Mouse (Mus musculus) midbrain, embryonic 10.5 days (tissue): Measurements from ENCODE around the gene Ifitm5. TPM values are rescaled to one million over a fixed set of nuclear protein-coding genes. Genes with fewer than 3 reads are reported as not detected.

ENCODE experiments used
- DNase-seq: peaks from one replicate; pipeline ENCODE4 v3.0.0-alpha.2; 2017; ENCODE audit warnings: low spot score
- H3K27ac ChIP-seq: fragments of 300-500 bp; sonication (generic); replicated peaks from 2 replicates; pipeline ENCODE4 v1.5.1; 2016; ENCODE audit warnings: mild to moderate bottlenecking
- H3K27me3 ChIP-seq: fragments of 300-500 bp; sonication (generic); 2 replicates; pipeline ENCODE4 v1.6.1; 2016; ENCODE audit warnings: low read depth, mild to moderate bottlenecking; ENCODE audit not compliant: poor library complexity, severe bottlenecking
- H3K36me3 ChIP-seq: fragments of 300-500 bp; sonication (generic); 2 replicates; pipeline ENCODE4 v1.6.1; 2016; ENCODE audit warnings: mild to moderate bottlenecking, moderate library complexity
- H3K4me1 ChIP-seq: fragments of 300-500 bp; sonication (generic); 2 replicates; pipeline ENCODE4 v1.6.1; 2016
- H3K4me3 ChIP-seq: fragments of 300-500 bp; sonication (generic); 2 replicates; pipeline ENCODE4 v1.5.1; 2016; ENCODE audit warnings: mild to moderate bottlenecking, moderate library complexity
- H3K9me3 ChIP-seq: fragments of 300-500 bp; sonication (generic); replicated peaks from 2 replicates; pipeline ENCODE4 v1.6.1; 2016; ENCODE audit warnings: mild to moderate bottlenecking
- WGBS: fragments of 180-500 bp; shearing (Covaris S2); methylation state at CpG from one replicate; pipeline ENCODE4 v1.1.7; 2016; 5-methylcytosine and 5-hydroxymethylcytosine counted together
- polyA plus RNA-seq: library from polyadenylated mRNA; unstranded; fragments of >200 nt; fragmentation: Nextera tagmentation; extraction: Ambion mirVana; gene quantifications from 2 replicates; pipeline ENCODE4 v1.2.1, GENCODE M21; 2016

Ifitm5 gene
- polyA plus RNA-seq, 1 experiment from 2014 or later: 1.2 TPM

- 0 out of 2 replicates have a peak, but pooled peaks cover 3% of the 10 kb centered on the region for H3K27me3 ChIP-seq
- H3K9me3 ChIP-seq: no peaks in the 10 kb centered on the region
- H3K27ac ChIP-seq: no peak overlapping the region
- H3K4me3 ChIP-seq: no peak overlapping the region
- 92% methylated on average over 5 of the region's 5 CpGs for WGBS
- no peak for DNase-seq
- H3K36me3 ChIP-seq: peaks cover 45% of the 10 kb centered on the region
- H3K4me1 ChIP-seq: peaks cover 25% of the 10 kb centered on the region
Observed at GRCm38 (mm10) chr7:140945247-140945646, 4.8 kb downstream of the Ifitm5 start.

GRCm38 (mm10) chr7:140944236-140944635 lies 5.9 kb downstream of the Ifitm5 start:
- H3K27ac ChIP-seq: no peak overlapping the region
- H3K27me3 ChIP-seq: 0 out of 2 replicates have a peak, but pooled peaks cover 9% of the 10 kb centered on the region
- no peak overlapping the region for H3K4me3 ChIP-seq
- no peak for DNase-seq
- H3K36me3 ChIP-seq: peaks cover 42% of the 10 kb centered on the region
- H3K9me3 ChIP-seq: no peaks in the 10 kb centered on the region
- H3K4me1 ChIP-seq: peaks cover 30% of the 10 kb centered on the region
- WGBS: 91% methylated on average over 7 of the region's 7 CpGs

- Histone ChIP-seq H3K9me3 (no peaks in the 10 kb centered on the region), H3K4me3 (no peak overlapping the region), H3K27me3 (0 out of 2 replicates have a peak, but pooled peaks cover 13% of the 10 kb centered on the region), H3K4me1 (peaks cover 32% of the 10 kb centered on the region), H3K27ac (peak overlapping the region; percentile 9; the same call in 1 of the 2 replicates), H3K36me3 (peaks cover 34% of the 10 kb centered on the region)
- 93% methylated on average over 4 of the region's 4 CpGs for WGBS
- no peak for DNase-seq
Observed at GRCm38 (mm10) chr7:140943356-140943755, 6.7 kb downstream of the Ifitm5 start.

GRCm38 (mm10) chr7:140942811-140943210 lies 7.3 kb downstream of the Ifitm5 start:
- H3K27ac ChIP-seq: peak overlapping the region; percentile 9; the same call in 1 of the 2 replicates
- peaks cover 29% of the 10 kb centered on the region for H3K36me3 ChIP-seq
- DNase-seq: no peak
- 89% methylated on average over 10 of the region's 10 CpGs for WGBS
- 0 out of 2 replicates have a peak, but pooled peaks cover 13% of the 10 kb centered on the region for H3K27me3 ChIP-seq
- H3K4me3 ChIP-seq: 0 out of 2 replicates have a peak overlapping the region, but pooled peaks have one; percentile 4
- H3K9me3 ChIP-seq: no peaks in the 10 kb centered on the region
- H3K4me1 ChIP-seq: peaks cover 32% of the 10 kb centered on the region

GRCm38 (mm10) chr7:140942341-140942740 lies 7.8 kb downstream of the Ifitm5 start:
- 68% methylated on average over 9 of the region's 9 CpGs for WGBS
- no peak for DNase-seq

GRCm38 (mm10) chr7:140941222-140942051 lies 8.7 kb downstream of the Ifitm5 start, which contains the start of gene Pgghg:
Gene Pgghg (plus strand): TSS chr7:140941391.
- 0 out of 2 replicates have a peak, but pooled peaks cover 13% of the 10 kb centered on the region for H3K27me3 ChIP-seq
- H3K27ac ChIP-seq: peak within 1 kb of the TSS; percentile 90
- peaks cover 16% of the 10 kb centered on the region for H3K36me3 ChIP-seq
- H3K4me1 ChIP-seq: peaks cover 32% of the 10 kb centered on the region
- 3% methylated on average over 33 of the region's 33 CpGs for WGBS
- H3K9me3 ChIP-seq: no peaks in the 10 kb centered on the region
- H3K4me3 ChIP-seq: peak within 1 kb of the TSS; percentile 65
- peak; percentile 90 for DNase-seq

More at GRCm38 (mm10) chr7:140942341-140942740, 7.8 kb downstream of the Ifitm5 start:
- Histone ChIP-seq H3K4me1 (peaks cover 32% of the 10 kb centered on the region), H3K4me3 (peak overlapping the region; percentile 65), H3K9me3 (no peaks in the 10 kb centered on the region), H3K36me3 (peaks cover 25% of the 10 kb centered on the region), H3K27ac (peak overlapping the region; percentile 90), H3K27me3 (0 out of 2 replicates have a peak, but pooled peaks cover 13% of the 10 kb centered on the region)

- 8% methylated on average over 8 of the region's 8 CpGs for WGBS
- peaks cover under 1% of the 10 kb centered on the region; the same call in 1 of the 2 replicates for H3K36me3 ChIP-seq
- peak; percentile 45 for DNase-seq
- H3K4me3 ChIP-seq: peak overlapping the region; percentile 20; the same call in 1 of the 2 replicates
- 0 out of 2 replicates have a peak overlapping the region, but pooled peaks have one; percentile 23 for H3K27ac ChIP-seq
- peaks cover 32% of the 10 kb centered on the region for H3K4me1 ChIP-seq
- H3K9me3 ChIP-seq: no peaks in the 10 kb centered on the region
- peaks cover 16% of the 10 kb centered on the region; the same call in 1 of the 2 replicates for H3K27me3 ChIP-seq
Observed at GRCm38 (mm10) chr7:140939669-140940171, 10.4 kb downstream of the Ifitm5 start.

- H3K4me1 ChIP-seq: peaks cover 32% of the 10 kb centered on the region
- peaks cover 16% of the 10 kb centered on the region; the same call in 1 of the 2 replicates for H3K27me3 ChIP-seq
- H3K9me3 ChIP-seq: no peaks in the 10 kb centered on the region
- H3K4me3 ChIP-seq: no peak overlapping the region
- DNase-seq: no peak
- H3K27ac ChIP-seq: no peak overlapping the region
- H3K36me3 ChIP-seq: no peaks in the 10 kb centered on the region
- 26% methylated on average over 2 of the region's 2 CpGs for WGBS
Observed at GRCm38 (mm10) chr7:140938896-140939295, 11.2 kb downstream of the Ifitm5 start.

GRCm38 (mm10) chr7:140938436-140938835 lies 11.7 kb downstream of the Ifitm5 start:
- H3K27me3 ChIP-seq: peaks cover 16% of the 10 kb centered on the region; the same call in 1 of the 2 replicates
- no peak overlapping the region for H3K4me3 ChIP-seq
- no peaks in the 10 kb centered on the region for H3K36me3 ChIP-seq
- 45% methylated on average over 3 of the region's 3 CpGs for WGBS
- no peaks in the 10 kb centered on the region for H3K9me3 ChIP-seq
- H3K4me1 ChIP-seq: peaks cover 32% of the 10 kb centered on the region
- no peak overlapping the region for H3K27ac ChIP-seq
- DNase-seq: no peak

GRCm38 (mm10) chr7:140927181-140927580 lies 22.9 kb downstream of the Ifitm5 start:
- no peaks in the 10 kb centered on the region for H3K36me3 ChIP-seq
- WGBS: 93% methylated on average over 6 of the region's 6 CpGs
- no peak for DNase-seq
- peaks cover 16% of the 10 kb centered on the region for H3K4me1 ChIP-seq
- no peak overlapping the region for H3K4me3 ChIP-seq
- no peaks in the 10 kb centered on the region for H3K9me3 ChIP-seq
- H3K27ac ChIP-seq: no peak overlapping the region
- H3K27me3 ChIP-seq: peaks cover 44% of the 10 kb centered on the region

- H3K4me3 ChIP-seq: peak overlapping the region; percentile 62
- DNase-seq: no peak
- H3K27me3 ChIP-seq: peaks cover 81% of the 10 kb centered on the region
- H3K36me3 ChIP-seq: no peaks in the 10 kb centered on the region
- WGBS: 20% methylated on average over 30 of the region's 30 CpGs
- H3K9me3 ChIP-seq: no peaks in the 10 kb centered on the region
- H3K4me1 ChIP-seq: peaks cover 21% of the 10 kb centered on the region
- H3K27ac ChIP-seq: no peak overlapping the region; the same call in 1 of the 2 replicates
Observed at GRCm38 (mm10) chr7:140923070-140923775, 26.9 kb downstream of the Ifitm5 start.

GRCm38 (mm10) chr7:140922398-140923069 lies 27.6 kb downstream of the Ifitm5 start:
- H3K27ac ChIP-seq: no peak overlapping the region; the same call in 1 of the 2 replicates
- peak; percentile 59 for DNase-seq
- H3K9me3 ChIP-seq: no peaks in the 10 kb centered on the region
- peak overlapping the region; percentile 62 for H3K4me3 ChIP-seq
- peaks cover 88% of the 10 kb centered on the region for H3K27me3 ChIP-seq
- H3K4me1 ChIP-seq: peaks cover 21% of the 10 kb centered on the region
- under 1% methylated on average over 49 of the region's 49 CpGs for WGBS
- no peaks in the 10 kb centered on the region for H3K36me3 ChIP-seq
